Mouse (Mus musculus) testis, postnatal 10 days (tissue): ENCODE data around the gene Map3k14.

ENCODE experiments used
- DNase-seq: peaks from one replicate; pipeline ENCODE4 v3.0.0; 2021; ENCODE audit warnings: low spot score

Gene Map3k14

DNA sequence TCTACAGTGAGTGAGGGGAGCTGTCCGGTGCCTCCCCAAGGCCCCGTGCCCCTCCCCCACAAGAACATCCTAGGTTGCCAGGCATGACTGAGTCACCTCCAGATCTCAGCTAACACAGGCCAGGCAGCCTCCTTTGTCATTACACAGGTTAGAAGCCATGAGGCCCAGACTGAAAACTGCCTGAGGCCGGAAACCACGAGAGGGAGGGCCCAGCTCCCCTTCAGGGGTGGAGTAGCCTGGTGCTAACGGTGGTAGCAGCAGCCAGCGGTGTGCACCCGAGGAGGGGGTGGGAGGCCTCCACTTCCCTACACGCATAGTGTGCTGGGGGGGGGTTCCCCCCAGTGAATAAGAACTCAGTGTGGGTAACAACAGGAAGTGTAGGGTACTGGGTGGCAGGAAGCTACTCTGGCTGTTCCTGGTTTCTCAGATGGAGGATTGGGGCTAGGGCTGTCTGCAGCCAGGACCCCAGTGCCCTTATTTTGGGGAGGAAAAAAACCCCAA is 92.3 kb downstream of the Map3k14 start:
- DNase-seq, result no peak

DNA sequence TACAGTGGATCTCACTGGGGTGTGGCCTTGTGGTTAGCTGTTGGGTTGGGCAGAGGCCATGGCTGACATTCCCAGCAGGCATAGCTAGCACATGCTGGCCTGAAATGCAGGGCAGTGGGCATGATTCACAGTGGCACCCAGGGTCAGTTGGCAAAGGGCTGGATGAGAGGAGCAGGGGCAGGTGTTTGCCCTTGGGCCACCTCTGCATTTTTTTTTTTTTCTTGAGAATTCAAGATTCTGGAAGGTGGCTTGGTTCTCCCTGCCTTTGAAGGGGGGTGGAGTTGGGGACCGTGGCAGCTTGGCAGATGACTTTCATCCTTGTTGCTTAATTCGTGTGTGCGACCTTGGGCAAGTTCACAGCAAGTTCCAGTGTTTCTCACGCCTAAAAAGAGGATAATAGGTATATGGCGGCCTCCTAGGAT is 92.8 kb downstream of the Map3k14 start:
- DNase-seq, result no peak

DNA sequence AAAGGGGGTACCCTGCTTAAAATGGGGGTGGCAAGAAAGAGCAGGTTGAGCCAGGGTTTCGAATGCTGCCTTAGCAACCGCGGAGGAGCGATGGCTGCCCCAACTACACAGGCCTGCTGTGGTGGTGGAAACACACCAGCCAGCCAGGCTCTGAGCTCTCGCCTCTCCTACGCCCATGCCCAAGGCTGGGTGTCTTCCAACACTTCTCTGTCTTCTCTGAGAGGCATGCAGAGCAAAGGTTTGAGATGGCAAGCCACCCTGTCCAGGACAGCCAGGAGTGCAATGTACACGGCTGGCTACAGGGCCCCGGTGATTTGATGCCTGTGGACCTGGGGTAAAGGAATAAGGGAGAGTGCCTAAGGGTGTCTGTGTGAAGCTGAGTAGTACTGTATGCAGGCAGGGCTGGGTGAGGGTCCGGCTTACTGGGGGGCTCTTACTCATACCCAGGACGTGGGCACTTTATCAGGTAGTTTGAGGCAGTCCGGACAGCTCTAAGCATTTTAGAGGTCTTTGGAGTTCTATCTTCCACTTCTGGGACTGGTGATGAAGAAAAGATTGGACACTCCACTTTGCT is 93.4 kb downstream of the Map3k14 start:
- DNase-seq, result no peak

DNA sequence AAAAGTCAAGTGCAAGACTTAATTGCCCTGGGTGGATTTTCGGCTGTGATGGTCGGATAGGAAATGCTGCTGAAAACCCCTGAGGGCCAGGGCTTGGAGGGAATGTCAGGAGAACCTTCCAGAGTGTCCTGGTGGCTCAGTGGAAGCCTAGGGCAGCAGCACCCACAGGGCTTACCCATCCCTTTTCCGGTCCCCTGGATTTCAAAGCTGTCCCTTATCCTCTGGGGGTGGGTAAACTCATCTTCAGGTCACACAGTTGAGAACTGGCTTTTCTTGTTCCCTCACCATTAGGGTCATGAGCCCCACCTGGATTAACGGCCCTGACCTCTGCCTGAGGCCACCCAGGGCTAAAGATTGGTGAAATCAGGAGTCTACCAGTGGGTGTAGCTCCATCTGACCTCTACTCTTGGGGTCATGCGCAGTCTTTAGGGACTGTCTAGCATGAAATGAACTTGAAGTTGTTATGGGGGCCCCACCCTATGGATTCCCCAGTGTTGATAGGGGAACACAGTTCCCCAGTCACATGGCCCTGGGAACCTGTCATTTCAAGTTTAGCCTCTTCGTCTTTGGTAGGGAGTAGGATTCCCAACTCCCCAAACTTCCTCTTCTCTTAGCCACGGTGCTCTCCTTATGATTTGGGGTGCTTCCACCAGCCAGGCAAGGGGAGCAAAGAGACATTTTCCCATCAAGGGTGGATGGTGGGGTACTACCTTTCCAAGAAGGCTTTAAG is 94.1 kb downstream of the Map3k14 start:
- DNase-seq, result no peak

DNA sequence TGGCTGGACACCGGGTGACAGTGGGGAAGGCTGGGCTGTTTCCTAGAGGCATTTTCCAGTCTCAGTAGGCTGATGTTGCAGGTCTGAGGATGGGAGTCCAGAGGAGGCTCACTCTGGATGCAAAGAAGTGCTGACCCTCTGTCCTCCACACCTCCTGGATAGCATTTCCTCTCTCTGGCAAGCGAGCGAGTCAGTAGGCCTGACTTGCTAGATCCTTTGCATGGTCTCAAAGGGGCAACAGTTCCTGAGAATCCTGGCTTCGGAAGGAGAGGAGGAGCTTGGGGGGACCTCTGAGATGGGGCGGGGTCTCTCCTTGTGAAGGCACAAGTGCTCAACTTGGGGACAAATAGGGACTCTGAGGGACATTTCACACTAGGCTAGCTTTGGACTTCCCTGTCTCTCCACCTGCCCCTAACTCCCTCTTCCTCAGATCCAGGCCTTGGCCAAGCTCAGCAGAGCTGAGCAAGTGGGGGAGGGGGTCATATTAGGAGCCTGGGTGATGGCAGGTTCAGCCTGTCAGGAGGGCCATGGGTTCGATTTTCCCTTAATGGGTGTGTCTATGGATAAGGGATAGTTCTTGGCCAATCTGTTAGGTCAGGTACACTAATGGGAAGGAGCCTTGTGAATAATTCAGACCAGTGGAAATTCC is 94.8 kb downstream of the Map3k14 start:
- no peak for DNase-seq

GRCm38 (mm10) chr11:103171703-103172391 is 95.4 kb downstream of the Map3k14 start:
- DNase-seq, result no peak

DNA sequence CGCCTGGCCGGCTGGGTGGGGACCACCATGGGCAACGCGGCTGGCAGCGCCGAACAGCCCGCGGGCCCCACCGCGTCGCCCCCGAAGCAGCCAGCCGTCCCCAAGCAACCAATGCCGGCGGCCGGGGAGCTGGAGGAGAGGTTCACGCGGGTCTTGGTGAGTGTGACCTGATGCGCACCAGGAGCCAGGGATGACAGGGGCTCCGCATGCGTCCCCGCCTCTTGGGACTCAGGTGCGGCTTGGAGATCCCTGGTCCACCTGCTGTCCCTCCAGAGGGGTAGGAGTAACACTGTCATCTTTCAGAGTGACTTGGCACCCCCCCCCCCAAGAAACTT is 96.0 kb downstream of the Map3k14 start:
- DNase-seq, result no peak

GRCm38 (mm10) chr11:103170494-103171285 is 96.6 kb downstream of the Map3k14 start, which contains the start of gene Fmnl1:
Fmnl1 (plus strand) TSS chr11:103171107.
- DNase-seq, result no peak

DNA sequence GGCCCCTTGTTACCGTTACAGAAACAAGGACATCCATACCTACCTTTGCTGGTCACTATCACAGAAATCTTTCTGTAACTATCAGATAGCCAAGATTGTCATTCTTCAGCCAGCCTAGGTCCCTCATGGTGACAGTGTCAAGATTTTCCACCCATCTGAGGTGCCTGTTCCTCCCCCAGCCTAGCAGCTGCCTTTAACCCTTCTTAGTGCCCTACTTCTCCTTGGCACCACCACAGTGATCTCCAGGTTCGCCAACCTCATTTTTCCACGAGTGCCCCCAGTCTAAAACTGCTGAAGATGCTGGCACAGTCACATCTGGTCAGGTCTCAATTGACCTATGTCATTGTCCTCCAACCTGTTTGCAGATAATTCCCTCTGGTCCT is 97.2 kb downstream of the Map3k14 start:
- DNase-seq, result no peak
